Mouse (Mus musculus): ENCODE data around the gene Hat1. TPM values are rescaled to one million over a fixed set of nuclear protein-coding genes. Genes with fewer than 3 reads are reported as not detected.

Hat1 gene
- polyA plus RNA-seq, 1 experiment from 2014 or later: 165 TPM

DNA sequence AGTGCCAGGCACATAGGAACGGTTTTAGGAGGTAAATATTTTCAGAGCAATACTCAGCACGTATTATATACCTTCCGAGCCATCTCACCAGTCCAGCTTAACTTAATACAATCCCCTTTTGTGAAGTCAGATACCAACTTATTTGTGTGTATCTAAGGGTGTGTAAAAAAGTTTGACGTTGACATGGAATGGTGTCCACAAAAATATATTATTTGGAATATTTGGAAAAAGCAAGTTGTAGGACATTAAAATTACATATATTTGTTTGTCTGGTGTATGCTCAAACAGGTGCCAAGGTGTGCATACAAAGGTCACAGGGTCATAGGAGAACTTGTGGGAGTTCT lies 65.1 kb downstream of the Hat1 start:
- Histone ChIP-seq H3K4me3 (peak overlapping the region; percentile 80), H3K27ac (no peak overlapping the region), H3K9me3 (no peaks in the 10 kb centered on the region), H3K36me3 (no peaks in the 10 kb centered on the region), H3K4me1 (replicated peaks) (peaks cover 8% of the 10 kb centered on the region; the same call in 1 of the 2 replicates), H3K27me3 (ENCODE audit: insufficient read depth, poor library complexity, severe bottlenecking) (peaks cover 20% of the 10 kb centered on the region)
- DNase-seq (ENCODE audit: low spot score): no peak
- WGBS: 51% methylated on average over 4 of the region's 4 CpGs

DNA sequence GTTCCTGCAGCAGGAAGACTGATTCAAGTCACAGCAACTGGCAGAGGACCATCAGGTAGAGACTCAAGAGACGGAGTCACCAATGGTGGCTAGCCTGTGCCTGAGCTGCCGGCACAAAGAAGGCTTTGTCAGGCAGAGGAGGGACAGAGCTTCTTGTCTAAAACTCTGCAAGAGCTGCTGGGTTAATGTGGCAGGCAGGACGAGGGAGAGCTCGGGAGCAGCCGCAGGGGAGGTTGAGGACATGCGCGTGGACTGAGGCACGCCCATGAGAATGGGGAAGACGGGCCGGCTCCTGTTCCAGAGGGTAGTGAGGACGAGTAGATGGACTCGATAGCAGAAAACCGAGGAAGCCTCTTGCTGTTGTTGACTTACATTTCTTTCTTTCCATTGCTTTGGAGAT lies 69.9 kb downstream of the Hat1 start:
- Histone ChIP-seq H3K4me3 (no peak overlapping the region), H3K27ac (peak overlapping the region; percentile 62)
- WGBS: 65% methylated on average over 13 of the region's 13 CpGs

DNA sequence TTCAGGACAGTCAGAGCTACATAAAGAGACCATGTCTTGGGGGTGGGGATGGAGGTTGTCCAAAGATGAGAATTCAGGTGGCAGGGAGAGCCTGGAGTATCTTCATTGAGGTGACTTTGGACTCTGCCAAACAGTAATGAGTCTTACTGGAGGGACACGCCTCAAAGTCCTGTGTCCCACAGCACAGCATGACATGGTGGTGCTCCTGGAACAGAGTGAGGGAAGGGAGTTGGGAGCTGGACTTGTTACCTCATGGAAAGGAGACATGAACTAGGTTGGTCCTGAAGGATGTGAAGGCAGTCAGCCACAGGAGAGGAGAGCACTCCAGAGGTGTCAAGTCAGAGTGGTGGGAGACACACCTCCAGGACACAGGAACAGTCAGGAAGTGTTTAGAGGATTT lies 70.9 kb downstream of the Hat1 start:
- no peaks in the 10 kb centered on the region for H3K27me3 ChIP-seq (ENCODE audit: insufficient read depth, poor library complexity, severe bottlenecking)
- H3K9me3 ChIP-seq: no peaks in the 10 kb centered on the region
- H3K4me3 ChIP-seq: no peak overlapping the region
- no peak for DNase-seq (ENCODE audit: low spot score)
- 0 out of 2 replicates have a peak, but pooled peaks cover 3% of the 10 kb centered on the region for H3K4me1 ChIP-seq (replicated peaks)
- WGBS: 87% methylated on average over 1 of the region's 1 CpGs
- no peaks in the 10 kb centered on the region for H3K36me3 ChIP-seq
- no peak overlapping the region for H3K27ac ChIP-seq

More for the DNA sequence above, 69.9 kb downstream of the Hat1 start:
- Histone ChIP-seq H3K4me1 (replicated peaks) (peaks cover 8% of the 10 kb centered on the region; the same call in 1 of the 2 replicates), H3K27me3 (ENCODE audit: insufficient read depth, poor library complexity, severe bottlenecking) (no peaks in the 10 kb centered on the region), H3K36me3 (no peaks in the 10 kb centered on the region), H3K9me3 (no peaks in the 10 kb centered on the region)
- no peak for DNase-seq (ENCODE audit: low spot score)

DNA sequence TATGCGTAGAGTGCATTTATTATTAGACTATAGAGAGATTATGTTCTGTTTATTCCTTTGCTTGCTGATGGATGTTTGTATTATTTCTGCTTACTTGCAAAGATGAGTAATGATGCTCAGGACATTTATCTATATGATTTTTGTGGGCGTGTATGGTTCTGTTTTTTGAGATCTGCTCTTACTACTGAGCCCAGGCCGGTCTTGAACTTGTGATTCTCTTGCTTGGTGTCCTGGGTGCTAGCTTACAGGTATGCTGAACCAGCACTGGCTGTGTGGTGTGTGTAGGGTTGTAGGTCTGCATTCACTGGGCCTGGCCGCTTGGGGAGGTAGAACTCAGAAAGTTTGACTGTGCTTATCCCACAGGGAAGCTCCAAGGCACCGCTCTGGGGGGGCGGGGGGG lies 72.4 kb downstream of the Hat1 start:
- 69% methylated on average over 6 of the region's 6 CpGs for WGBS
- Histone ChIP-seq H3K27ac (no peak overlapping the region), H3K27me3 (ENCODE audit: insufficient read depth, poor library complexity, severe bottlenecking) (no peaks in the 10 kb centered on the region), H3K36me3 (no peaks in the 10 kb centered on the region), H3K4me1 (replicated peaks) (peaks cover 7% of the 10 kb centered on the region), H3K4me3 (no peak overlapping the region), H3K9me3 (no peaks in the 10 kb centered on the region)
- DNase-seq (ENCODE audit: low spot score): no peak

DNA sequence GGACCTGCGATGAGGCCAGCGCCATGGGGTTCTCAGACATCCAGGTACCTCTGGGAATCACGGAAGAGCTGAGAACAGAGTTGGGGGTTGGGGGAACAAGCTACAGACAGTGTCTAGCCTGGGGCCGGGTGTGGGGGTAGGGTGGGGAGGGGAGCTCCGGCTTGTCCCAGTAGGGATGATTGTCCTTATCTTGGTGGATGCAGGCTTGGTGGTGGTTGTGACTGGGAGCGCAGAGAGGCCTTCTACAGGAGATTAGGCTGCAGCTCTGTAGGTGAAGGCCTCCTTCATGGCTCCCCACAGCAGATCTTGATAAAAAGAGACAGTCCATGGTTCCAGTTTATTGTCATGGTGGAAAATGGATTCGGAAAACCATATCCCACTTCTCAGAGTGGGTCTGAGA lies 72.8 kb downstream of the Hat1 start:
- no peak for DNase-seq (ENCODE audit: low spot score)
- WGBS: 58% methylated on average over 7 of the region's 7 CpGs
- no peaks in the 10 kb centered on the region for H3K27me3 ChIP-seq (ENCODE audit: insufficient read depth, poor library complexity, severe bottlenecking)

DNA sequence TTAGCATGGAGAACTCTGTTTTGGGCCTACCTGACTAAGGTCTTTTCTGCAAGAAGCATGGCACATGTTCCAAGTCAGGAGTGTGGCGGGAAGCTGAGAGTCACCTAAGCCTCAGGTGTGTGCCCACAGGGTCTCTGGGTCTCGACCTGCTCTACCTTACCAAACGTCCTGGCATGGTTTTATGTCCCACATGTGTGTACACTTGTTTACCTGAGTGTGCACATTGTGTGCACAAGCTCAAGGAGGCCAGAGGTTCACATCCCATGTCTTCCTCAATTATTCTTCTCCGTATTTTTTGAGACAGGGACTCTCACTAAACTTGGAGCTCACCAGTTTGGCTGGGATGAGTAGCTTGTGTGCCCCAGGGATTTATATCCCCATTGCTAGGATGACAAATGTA lies 73.3 kb downstream of the Hat1 start:
- Histone ChIP-seq H3K9me3 (no peaks in the 10 kb centered on the region), H3K27me3 (ENCODE audit: insufficient read depth, poor library complexity, severe bottlenecking) (no peaks in the 10 kb centered on the region), H3K27ac (no peak overlapping the region), H3K4me1 (replicated peaks) (peaks cover 16% of the 10 kb centered on the region), H3K4me3 (no peak overlapping the region), H3K36me3 (no peaks in the 10 kb centered on the region)
- 88% methylated on average over 4 of the region's 4 CpGs for WGBS
- DNase-seq (ENCODE audit: low spot score): no peak

More for the DNA sequence above, 72.8 kb downstream of the Hat1 start:
- Histone ChIP-seq H3K4me3 (no peak overlapping the region), H3K9me3 (no peaks in the 10 kb centered on the region), H3K4me1 (replicated peaks) (peaks cover 12% of the 10 kb centered on the region), H3K36me3 (no peaks in the 10 kb centered on the region), H3K27ac (no peak overlapping the region)

DNA sequence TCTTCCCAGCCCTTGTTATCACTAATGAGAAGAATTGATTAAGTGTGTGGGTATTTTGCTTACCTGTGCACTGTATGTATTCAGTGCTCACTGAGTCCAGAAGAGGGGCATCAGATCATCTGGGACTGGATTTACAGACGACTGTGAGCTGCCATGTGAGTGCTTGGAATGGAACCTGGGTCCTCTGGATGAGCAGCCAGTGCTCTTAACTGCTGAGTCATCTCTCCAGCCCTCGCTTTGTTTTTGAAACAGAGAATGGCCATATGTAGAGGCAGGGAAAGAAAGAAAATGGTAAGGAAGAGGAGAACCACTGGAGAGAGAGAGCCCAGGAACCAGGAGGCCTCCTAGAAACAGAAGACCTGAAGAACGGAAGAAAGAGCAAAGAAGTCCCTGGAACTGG lies 73.8 kb downstream of the Hat1 start:
- H3K4me3 ChIP-seq: no peak overlapping the region
- no peaks in the 10 kb centered on the region for H3K9me3 ChIP-seq
- H3K27me3 ChIP-seq (ENCODE audit: insufficient read depth, poor library complexity, severe bottlenecking): no peaks in the 10 kb centered on the region
- peaks cover 19% of the 10 kb centered on the region for H3K4me1 ChIP-seq (replicated peaks)
- WGBS: 74% methylated on average over 3 of the region's 3 CpGs
- H3K27ac ChIP-seq: no peak overlapping the region
- H3K36me3 ChIP-seq: no peaks in the 10 kb centered on the region
- DNase-seq (ENCODE audit: low spot score): no peak

DNA sequence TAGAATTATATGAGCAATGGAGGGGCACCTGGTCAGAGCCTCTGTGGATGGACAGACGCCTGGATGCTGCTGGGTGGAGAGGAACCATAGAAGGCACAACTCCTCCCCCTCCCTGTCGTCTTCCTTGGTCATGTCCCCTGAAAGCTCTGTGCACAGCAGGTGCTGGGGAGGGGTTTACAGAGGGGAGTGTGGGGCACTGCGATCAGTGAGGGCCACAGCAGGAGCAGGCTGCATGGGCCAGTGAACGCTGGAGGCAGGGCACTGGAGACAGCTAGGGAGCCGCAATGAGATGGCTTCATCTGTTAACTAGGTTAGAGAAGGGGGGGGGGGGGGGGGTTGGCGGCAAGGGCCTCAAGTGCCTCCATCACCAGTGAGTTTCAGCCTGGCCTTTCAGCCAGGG lies 77.3 kb downstream of the Hat1 start:
- 8% methylated on average over 6 of the region's 6 CpGs for WGBS

DNA sequence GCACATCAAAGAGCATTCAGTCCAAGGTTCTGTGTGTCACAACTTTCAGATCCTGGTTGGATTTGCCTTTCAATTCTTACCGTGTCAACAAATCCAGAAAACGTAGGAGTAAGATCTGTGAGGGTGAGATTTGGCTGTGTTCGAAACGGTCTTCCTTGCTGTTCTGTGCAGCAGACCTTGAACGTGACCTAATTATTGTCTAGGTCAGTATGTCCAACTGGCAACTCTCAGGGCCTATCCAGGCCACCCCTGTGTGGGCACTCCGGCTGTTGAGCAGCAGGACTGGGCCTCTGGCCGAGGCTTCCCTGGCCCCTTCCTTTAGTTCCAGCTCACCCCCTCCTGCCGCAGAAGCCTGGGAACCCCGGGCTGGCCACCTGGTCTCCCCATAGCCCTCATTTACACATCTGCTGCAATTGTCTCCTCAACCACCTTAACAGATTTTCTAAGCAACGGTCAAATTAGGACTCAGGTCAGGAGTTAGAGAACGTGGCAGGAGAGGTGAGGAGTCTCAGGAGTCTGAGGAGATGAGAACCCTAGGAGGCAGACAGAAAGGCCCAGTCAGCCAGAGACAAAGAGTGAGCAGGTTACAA lies 78.2 kb downstream of the Hat1 start:
- 0 out of 2 replicates have a peak overlapping the region, but pooled peaks have one; percentile 29 for H3K27ac ChIP-seq
- whole genome bisulfite sequencing: 55% methylated on average over 11 of the region's 11 CpGs
- no peaks in the 10 kb centered on the region for H3K36me3 ChIP-seq
- DNase-seq (ENCODE audit: low spot score): no peak
- H3K9me3 ChIP-seq: no peaks in the 10 kb centered on the region
- peaks cover 16% of the 10 kb centered on the region for H3K4me1 ChIP-seq (replicated peaks)
- H3K27me3 ChIP-seq (ENCODE audit: insufficient read depth, poor library complexity, severe bottlenecking): no peaks in the 10 kb centered on the region
- H3K4me3 ChIP-seq: no peak overlapping the region

More for the DNA sequence above, 77.3 kb downstream of the Hat1 start:
- no peaks in the 10 kb centered on the region for H3K27me3 ChIP-seq (ENCODE audit: insufficient read depth, poor library complexity, severe bottlenecking)
- no peak overlapping the region for H3K4me3 ChIP-seq
- peaks cover 16% of the 10 kb centered on the region for H3K4me1 ChIP-seq (replicated peaks)
- H3K36me3 ChIP-seq: no peaks in the 10 kb centered on the region
- no peak overlapping the region; the same call in 1 of the 2 replicates for H3K27ac ChIP-seq
- DNase-seq (ENCODE audit: low spot score): no peak
- H3K9me3 ChIP-seq: no peaks in the 10 kb centered on the region

DNA sequence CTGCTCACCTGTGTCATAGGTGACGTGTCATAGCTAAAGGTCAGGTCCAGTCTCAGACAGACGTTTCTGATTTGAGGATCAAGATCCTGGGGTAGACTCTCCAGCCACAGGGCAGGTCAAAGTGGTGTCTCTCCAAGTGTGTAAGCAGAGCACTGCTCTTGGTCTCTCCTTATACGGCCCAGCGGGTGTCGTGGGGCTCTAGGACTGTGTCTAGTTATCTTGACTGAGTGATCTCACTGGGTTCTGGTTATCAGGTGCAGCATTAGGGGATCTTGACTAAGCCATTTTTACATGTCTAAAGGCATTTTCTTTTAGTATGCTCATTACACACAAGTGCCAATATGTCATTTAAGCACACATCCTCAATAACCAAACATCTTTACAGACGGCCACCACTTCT lies 82.3 kb downstream of the Hat1 start:
- DNase-seq (ENCODE audit: low spot score): no peak
- H3K36me3 ChIP-seq: no peaks in the 10 kb centered on the region
- H3K27me3 ChIP-seq (ENCODE audit: insufficient read depth, poor library complexity, severe bottlenecking): no peaks in the 10 kb centered on the region
- H3K4me3 ChIP-seq: no peak overlapping the region
- no peak overlapping the region for H3K27ac ChIP-seq
- no peaks in the 10 kb centered on the region for H3K9me3 ChIP-seq
- peaks cover 28% of the 10 kb centered on the region for H3K4me1 ChIP-seq (replicated peaks)
- 89% methylated on average over 6 of the region's 6 CpGs for WGBS

DNA sequence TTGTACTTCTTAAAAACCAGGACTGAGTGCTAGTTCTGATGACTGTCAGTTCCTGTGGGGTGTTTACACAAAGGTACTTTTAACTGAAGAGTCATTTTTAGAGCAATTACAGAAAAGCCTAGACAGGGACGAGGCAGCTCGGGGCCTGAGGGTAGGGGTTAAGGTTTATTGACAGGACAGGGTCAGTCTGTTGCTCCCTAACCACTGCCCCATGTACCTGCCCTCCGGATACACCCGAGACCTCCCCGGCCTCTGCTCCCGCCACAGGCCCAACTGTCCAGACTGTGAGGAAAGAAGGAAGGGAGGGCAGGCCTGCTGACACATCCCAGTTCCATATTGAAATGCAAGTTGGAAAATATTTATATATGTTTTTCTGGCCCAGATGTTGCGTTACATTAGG lies 85.1 kb downstream of the Hat1 start:
- DNase-seq (ENCODE audit: low spot score): peak; percentile 27
- H3K9me3 ChIP-seq: no peaks in the 10 kb centered on the region
- H3K27me3 ChIP-seq (ENCODE audit: insufficient read depth, poor library complexity, severe bottlenecking): no peaks in the 10 kb centered on the region
- no peak overlapping the region for H3K27ac ChIP-seq
- no peak overlapping the region for H3K4me3 ChIP-seq
- 54% methylated on average over 7 of the region's 7 CpGs for WGBS
- peaks cover 16% of the 10 kb centered on the region for H3K4me1 ChIP-seq (replicated peaks)
- no peaks in the 10 kb centered on the region for H3K36me3 ChIP-seq

DNA sequence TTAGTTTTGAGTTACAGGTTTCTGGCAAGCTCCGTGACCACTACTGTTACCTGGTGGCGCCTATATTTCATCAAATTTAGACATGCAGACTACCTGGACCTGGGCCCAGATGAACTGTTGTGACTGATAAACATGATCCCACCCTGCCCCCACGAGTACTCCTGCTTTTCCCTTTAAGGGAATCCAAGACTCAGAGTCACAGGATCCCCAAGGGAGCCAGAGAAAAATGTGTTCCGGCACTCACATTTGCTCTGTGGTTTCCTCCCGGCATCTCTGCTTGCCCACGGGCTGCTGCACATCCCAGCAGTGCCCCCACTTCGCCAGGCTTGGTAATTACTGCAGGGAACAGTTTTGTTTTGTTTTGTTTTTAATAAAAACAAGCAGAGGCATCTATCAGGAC lies 85.6 kb downstream of the Hat1 start:
- Histone ChIP-seq H3K4me3 (no peak overlapping the region), H3K4me1 (replicated peaks) (peaks cover 17% of the 10 kb centered on the region), H3K9me3 (no peaks in the 10 kb centered on the region), H3K27me3 (ENCODE audit: insufficient read depth, poor library complexity, severe bottlenecking) (no peaks in the 10 kb centered on the region), H3K27ac (no peak overlapping the region), H3K36me3 (no peaks in the 10 kb centered on the region)
- no peak for DNase-seq (ENCODE audit: low spot score)
- WGBS: 47% methylated on average over 7 of the region's 7 CpGs

DNA sequence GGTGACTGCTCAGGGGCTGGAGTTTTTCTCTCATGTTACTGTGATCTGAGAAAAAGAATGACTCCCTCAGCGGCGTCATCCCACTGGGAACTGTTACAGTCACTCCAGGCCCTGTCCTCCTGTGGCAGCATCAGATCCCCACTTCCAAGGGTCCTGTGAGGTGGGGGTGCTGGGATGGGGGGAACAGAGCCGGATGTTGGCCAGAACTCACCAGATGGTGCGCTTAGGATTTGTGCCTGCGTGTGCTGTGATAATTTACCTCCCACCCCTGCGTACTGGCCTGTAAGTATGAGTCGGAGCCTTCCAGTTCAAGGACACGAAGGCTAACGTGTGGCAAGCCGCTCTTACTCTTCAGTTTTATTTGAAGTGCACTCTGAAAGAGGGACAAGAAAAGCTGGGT lies 86.6 kb downstream of the Hat1 start:
- Histone ChIP-seq H3K9me3 (no peaks in the 10 kb centered on the region), H3K36me3 (no peaks in the 10 kb centered on the region), H3K4me1 (replicated peaks) (peaks cover 26% of the 10 kb centered on the region), H3K27me3 (ENCODE audit: insufficient read depth, poor library complexity, severe bottlenecking) (no peaks in the 10 kb centered on the region), H3K27ac (peak overlapping the region; percentile 56; the same call in 1 of the 2 replicates), H3K4me3 (no peak overlapping the region)
- DNase-seq (ENCODE audit: low spot score): no peak
- WGBS: 79% methylated on average over 10 of the region's 10 CpGs

DNA sequence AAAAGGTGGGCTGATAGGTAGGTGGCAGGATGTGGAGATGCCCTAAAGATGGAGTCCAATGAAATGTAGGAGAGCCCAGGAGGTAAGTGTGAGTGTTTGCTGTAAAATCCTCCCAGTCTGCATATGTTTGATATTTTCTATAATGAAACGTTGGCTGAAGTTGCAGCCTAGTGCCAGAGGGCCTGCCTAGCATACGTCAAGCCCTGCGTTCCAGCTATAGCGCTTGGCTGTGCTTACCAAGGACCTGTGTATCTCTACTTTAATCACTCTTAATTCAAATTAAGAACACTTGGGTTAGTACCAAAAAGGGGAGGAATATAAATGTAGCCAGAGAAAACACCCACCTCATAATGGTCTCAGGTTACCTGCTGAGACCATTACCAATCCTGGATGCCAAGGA lies 87.0 kb downstream of the Hat1 start:
- Histone ChIP-seq H3K27me3 (ENCODE audit: insufficient read depth, poor library complexity, severe bottlenecking) (no peaks in the 10 kb centered on the region), H3K36me3 (no peaks in the 10 kb centered on the region), H3K4me3 (no peak overlapping the region), H3K9me3 (no peaks in the 10 kb centered on the region), H3K27ac (no peak overlapping the region), H3K4me1 (replicated peaks) (peaks cover 31% of the 10 kb centered on the region)
- no peak for DNase-seq (ENCODE audit: low spot score)
- 91% methylated on average over 4 of the region's 4 CpGs for WGBS

Data from hindbrain, embryonic 10.5 days (tissue).